Mouse (Mus musculus) liver, postnatal 0 days (tissue): ENCODE results near the gene Abcb11.

ENCODE experiments used
- CTCF ChIP-seq: sonication (generic); IDR thresholded peaks from 2 replicates; pipeline ENCODE4 v1.5.1; 2016; ENCODE audit warnings: antibody characterized with exemption, low read depth
- EP300 ChIP-seq: IDR thresholded peaks from 2 replicates; pipeline ENCODE4 v1.6.1; 2016; ENCODE audit warnings: antibody characterized with exemption, low read depth, mild to moderate bottlenecking

DNA sequence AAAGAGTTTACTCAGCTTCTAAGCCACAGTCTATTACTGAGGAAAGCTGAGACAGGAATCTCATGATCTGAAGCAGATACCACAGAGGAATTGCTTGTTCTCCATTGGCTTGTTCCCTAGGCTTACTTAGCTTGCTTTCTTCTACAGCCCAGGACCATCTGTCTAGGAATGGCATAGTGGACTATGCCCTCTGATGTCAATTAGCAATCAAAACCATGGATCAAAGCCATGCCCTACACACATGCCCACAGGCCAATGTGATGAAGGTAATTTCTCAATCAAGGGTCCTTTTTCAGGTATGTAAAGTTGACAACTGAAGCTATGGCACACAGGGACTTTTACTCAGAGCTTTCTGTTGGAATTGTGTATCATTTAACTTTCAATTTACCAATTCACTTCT lies 47.9 kb downstream of the Abcb11 start:
- TF ChIP-seq CTCF (no peak), EP300 (no peak)
